Mouse (Mus musculus) cortical plate, adult 2 months (tissue): ENCODE measurements around the gene Smc1a.

Experiments
- CTCF ChIP-seq: fragments of 200-500 bp; IDR thresholded peaks from 2 replicates; pipeline ENCODE4 v1.5.1; 2011; ENCODE audit warnings: mild to moderate bottlenecking, control low read depth, low read length; ENCODE audit not compliant: insufficient read depth; ENCODE audit errors: extremely low read depth
- POLR2A ChIP-seq: fragments of 200-500 bp; IDR thresholded peaks from 2 replicates; pipeline ENCODE4 v1.6.1; 2011; ENCODE audit warnings: mild to moderate bottlenecking, low read length, control low read depth; ENCODE audit not compliant: insufficient read depth; ENCODE audit errors: extremely low read depth

DNA sequence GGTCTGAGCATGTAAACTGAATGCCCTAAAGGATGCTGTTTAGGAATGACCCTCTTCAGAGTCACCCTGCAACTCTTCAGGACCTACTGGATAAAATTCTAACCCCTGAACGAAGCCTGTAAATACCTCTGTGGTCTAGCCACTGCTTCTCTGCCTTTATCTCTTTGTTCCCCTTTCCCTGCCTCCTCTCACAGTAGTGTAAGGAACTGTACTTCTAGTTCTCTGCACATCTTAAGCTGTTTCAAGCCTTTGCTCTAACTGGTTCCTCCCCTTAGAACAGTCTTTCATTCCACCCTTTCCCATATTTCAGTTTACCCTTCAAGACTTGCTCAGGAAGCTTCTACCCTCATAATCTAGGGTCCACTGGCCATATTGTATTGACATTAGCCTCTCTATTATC is 8.4 kb upstream of the Smc1a start:
- TF ChIP-seq POLR2A (no peak), CTCF (no peak)
